Mouse (Mus musculus) cerebellum, adult 9-10 months (tissue): Measurements from ENCODE around the gene Pdzrn4.
"Not testable (repeated sequence)": the region's sequence is repeated elsewhere in the genome, so short reads cannot be mapped to it uniquely, and the experiment has no call there.

Experiments used
- DNase-seq: peaks from one replicate; pipeline ENCODE4 v3.0.0; 2022

Pdzrn4 gene

GRCm38 (mm10) chr15:92396770-92397608 lies at the start of gene Pdzrn4:
TSS of gene Pdzrn4 (plus strand) at chr15:92396881.
- no peak for DNase-seq

GRCm38 (mm10) chr15:92347426-92347825 lies 49.3 kb upstream of the Pdzrn4 start:
- no peak for DNase-seq

- DNase-seq: no peak
Measured at GRCm38 (mm10) chr15:92347902-92348301, 48.8 kb upstream of the Pdzrn4 start.

- not testable (repeated sequence) for DNase-seq
Measured at GRCm38 (mm10) chr15:92348453-92348852, 48.2 kb upstream of the Pdzrn4 start.

- no peak for DNase-seq
Measured at GRCm38 (mm10) chr15:92364153-92364552, 32.5 kb upstream of the Pdzrn4 start.

- no peak for DNase-seq
Measured at GRCm38 (mm10) chr15:92364592-92364991, 32.1 kb upstream of the Pdzrn4 start.

GRCm38 (mm10) chr15:92394811-92395210 lies 1.9 kb upstream of the Pdzrn4 start:
- DNase-seq: no peak

GRCm38 (mm10) chr15:92398747-92399146 lies 2.1 kb downstream of the Pdzrn4 start:
- DNase-seq: no peak

GRCm38 (mm10) chr15:92399278-92399677 lies 2.6 kb downstream of the Pdzrn4 start:
- no peak for DNase-seq

- DNase-seq: no peak
Measured at GRCm38 (mm10) chr15:92401554-92401953, 4.9 kb downstream of the Pdzrn4 start.

GRCm38 (mm10) chr15:92415323-92415722 lies 18.6 kb downstream of the Pdzrn4 start:
- DNase-seq: no peak

GRCm38 (mm10) chr15:92416141-92416540 lies 19.5 kb downstream of the Pdzrn4 start:
- DNase-seq: no peak

- no peak for DNase-seq
Measured at GRCm38 (mm10) chr15:92416658-92417057, 20.0 kb downstream of the Pdzrn4 start.

GRCm38 (mm10) chr15:92417120-92417519 lies 20.4 kb downstream of the Pdzrn4 start:
- DNase-seq: no peak

GRCm38 (mm10) chr15:92434605-92435004 lies 37.9 kb downstream of the Pdzrn4 start:
- DNase-seq: peak; percentile 34

GRCm38 (mm10) chr15:92435306-92435705 lies 38.6 kb downstream of the Pdzrn4 start:
- no peak for DNase-seq

GRCm38 (mm10) chr15:92441630-92442180 lies 45.0 kb downstream of the Pdzrn4 start:
- no peak for DNase-seq

GRCm38 (mm10) chr15:92447708-92448147 lies 51.0 kb downstream of the Pdzrn4 start:
- no peak for DNase-seq

- DNase-seq: no peak
Measured at GRCm38 (mm10) chr15:92449112-92449511, 52.4 kb downstream of the Pdzrn4 start.

GRCm38 (mm10) chr15:92452620-92453019 lies 55.9 kb downstream of the Pdzrn4 start:
- DNase-seq: no peak

GRCm38 (mm10) chr15:92482198-92482597 lies 85.5 kb downstream of the Pdzrn4 start:
- DNase-seq: no peak

GRCm38 (mm10) chr15:92491376-92491775 lies 94.7 kb downstream of the Pdzrn4 start:
- DNase-seq: no peak

- DNase-seq: no peak
Measured at GRCm38 (mm10) chr15:92495465-92496174, 98.9 kb downstream of the Pdzrn4 start.
